Mouse (Mus musculus) cerebellum, postnatal 10 days (tissue): ENCODE data around the gene Zfhx3.

ENCODE experiments used
- DNase-seq, 2 experiments: peaks; one replicate each; pipeline ENCODE4 v3.0.0; 2021; ENCODE audit warnings: mixed read lengths in 2 of 2

Gene Zfhx3

DNA sequence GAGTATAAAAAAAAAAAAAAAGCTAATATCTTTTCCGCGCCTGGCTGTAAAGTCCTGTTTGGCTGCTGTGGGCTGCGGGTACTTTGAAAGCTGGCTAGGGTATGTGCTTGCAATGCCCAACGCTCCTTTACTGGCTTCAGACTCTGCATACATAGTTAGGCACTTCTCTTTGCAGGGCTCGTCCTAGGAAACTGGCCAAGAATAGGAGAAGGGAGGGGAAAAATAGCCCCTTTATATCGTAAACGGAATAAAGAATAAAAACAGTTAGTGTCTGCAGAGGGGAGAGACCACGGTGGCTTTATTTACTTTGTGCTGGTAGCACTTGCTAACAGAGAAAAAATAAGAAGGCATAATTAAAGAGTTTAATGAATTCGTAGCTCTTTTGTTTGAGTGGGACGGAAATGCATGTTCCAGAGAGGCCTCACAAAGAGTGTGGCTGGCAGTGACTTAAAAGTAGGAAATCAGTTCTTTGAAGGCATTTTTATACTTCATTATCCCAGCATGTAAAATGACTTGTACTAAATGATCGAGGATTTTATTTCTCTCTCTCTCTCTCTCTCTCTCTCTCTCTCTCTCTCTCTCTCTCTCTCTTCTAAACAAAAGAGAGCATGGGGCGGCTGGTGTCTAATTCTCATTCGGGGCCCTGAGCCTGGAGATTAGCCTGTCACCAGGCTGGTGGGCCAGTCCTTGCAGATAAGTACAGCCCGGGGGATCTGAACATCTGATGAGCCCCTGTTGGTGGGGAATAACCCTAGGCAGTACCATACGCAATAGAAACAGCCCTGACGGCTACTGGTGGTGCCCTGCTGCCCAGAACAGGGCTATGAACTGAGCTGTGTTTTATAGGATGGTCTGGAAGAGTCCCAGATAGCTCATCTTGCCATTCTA lies 159.8 kb downstream of the Zfhx3 start:
- DNase-seq: peak; percentile 5 to 9

DNA sequence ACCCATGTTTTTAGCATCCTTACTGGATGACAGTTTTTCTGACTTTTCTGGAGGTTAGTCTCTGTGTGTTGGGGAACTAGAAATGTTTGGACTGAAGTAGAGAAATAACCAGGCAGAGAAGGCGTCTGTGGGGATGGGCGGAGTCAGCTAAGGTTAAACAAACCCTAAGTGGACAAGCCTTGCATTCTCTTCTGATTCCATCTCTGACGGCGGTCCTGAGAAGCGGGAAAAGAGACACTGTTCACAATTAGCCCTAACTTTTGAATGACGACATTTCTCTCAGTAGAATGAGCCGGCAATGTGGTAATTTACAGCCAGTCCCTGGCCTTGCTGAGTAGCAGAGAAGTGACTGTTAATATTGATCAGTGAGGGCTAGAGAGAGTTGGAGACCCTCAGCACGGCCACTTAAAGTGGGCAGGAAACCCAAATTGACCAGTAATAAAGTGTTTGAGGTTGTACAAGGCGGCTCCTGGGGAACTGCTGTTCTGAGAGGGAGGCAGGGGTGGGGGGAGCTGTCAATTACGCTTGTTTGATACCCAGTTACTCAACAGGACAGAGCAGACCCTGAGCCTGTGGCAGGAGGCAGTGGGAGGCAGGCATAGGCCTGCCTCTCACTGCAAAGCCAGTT lies 162.1 kb downstream of the Zfhx3 start:
- no peak for DNase-seq

DNA sequence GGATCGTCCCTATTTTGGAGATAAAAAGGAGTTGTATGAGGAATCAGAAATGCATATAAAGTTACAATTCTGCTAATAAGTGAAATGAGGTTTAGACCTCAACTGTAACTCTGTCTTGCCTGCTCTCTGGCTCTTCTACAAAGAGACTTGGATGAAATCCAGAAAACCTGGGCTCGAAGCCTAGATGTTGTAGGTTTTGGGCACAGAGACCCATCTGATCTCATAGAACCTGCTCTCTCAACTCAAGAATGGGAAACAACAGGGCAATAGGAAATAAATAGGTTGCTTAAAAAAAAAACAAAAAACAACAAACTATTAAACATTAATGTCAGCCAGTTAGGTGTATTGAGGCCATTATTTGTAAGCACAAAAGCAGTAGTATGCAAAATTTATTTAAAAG lies 182.6 kb downstream of the Zfhx3 start:
- peak; percentile 85 to 88 for DNase-seq

DNA sequence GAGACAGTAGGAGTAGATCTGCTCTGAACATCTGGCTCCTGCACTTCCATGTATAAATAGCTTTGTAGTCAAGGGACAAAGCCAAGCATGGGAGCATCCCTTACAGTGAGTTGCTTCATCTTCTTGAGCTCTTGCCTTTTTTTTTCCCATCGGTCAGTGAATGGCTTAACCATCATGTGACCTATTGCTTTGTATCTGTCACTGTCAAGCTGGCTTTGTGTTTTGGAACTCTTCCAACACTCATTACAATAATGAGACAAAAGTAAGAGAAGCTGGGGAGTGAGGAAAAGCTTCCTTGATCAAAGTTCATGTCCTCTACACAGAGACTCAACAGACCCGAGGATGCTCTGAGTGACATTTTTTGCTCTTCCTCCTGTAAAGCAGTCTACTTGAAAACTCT lies 183.0 kb downstream of the Zfhx3 start:
- peak in 1 of 2 experiments; percentile 9 for DNase-seq

DNA sequence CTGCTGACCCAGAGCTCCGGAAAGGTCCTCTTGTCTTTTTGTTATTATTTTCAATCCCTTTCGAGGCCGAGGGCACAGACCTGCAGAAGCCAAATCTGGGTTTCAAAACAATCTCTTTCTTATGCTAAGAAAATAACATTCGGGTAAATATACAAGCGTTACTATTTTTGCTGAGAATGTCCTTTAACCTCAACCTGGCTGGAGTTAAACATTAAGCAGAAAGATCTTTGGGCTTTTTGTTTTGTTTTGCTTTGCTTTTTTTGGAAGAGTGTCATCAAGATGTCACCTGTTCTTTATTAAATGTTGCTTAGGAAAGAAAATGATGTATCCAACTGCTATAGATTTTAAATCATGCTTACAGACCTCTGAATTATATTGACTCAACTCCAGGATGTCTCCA lies 204.1 kb downstream of the Zfhx3 start:
- no peak for DNase-seq

DNA sequence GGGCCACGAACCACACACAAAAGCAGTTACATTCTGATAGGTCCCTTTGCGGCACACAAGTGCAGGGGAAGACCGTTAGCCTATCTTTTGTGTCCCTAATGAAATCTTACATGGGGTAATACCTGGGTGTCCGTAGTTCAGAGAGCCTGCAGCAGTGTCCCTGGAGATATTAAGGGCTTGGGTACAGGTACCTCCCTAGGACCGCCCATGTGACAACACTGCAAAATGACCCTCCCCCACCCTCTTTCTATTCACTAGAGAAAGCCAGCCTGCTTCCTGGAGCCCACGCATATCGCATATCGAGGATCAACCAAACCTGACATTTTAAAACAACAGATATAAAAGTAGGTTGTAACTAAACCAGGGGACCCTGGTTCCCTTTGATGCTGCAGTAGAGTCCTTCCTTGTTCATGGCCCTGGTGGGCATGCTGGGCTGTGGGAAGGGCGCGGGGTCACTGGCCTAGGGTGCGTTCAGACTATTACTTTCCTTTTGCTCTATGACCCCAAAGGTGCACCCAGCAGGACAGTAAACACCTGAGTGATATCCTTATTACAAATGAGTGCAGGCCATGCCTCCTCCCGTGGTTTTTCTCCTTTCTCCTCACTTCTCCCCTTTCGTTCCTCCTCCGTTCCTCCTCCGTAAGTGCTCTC lies 206.3 kb downstream of the Zfhx3 start:
- DNase-seq: no peak

DNA sequence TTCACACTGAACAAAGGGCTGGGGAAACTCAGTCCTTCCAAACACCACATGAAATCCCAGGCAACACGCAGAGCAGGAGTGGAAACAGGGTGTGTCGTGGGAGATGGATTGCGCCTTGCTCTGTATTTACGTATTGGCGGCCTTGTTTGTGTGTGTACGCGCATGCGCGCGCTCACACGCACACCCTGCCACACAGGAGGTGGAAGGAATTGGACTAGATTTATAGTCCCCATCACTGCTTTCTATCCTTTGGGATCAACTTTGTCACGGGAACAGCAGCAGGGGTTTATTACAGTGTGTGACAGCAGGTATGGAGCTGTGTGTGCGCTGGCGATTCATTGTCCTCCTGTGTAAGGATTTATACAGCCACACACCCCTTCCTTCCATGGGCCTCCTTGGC lies 228.4 kb downstream of the Zfhx3 start:
- DNase-seq: no peak

DNA sequence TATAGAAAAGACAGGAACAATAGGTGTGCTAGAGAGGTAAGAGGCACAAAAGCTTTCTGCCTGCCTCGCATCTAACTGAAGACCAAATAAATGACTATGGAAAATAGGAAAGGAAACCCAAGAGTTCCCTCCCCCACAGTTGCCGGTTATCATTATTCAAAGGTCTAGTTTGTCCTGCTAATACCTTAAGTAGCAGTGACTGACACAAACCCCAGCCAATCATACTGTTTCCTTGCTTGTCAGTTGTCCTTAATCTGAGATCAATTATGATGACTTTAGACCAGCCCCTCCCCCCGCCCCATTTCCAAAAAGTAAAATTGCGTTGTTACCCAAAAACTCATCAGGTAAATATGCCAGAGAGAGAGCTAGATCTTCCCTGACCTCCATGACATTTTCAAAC lies 240.9 kb downstream of the Zfhx3 start:
- DNase-seq: no peak

DNA sequence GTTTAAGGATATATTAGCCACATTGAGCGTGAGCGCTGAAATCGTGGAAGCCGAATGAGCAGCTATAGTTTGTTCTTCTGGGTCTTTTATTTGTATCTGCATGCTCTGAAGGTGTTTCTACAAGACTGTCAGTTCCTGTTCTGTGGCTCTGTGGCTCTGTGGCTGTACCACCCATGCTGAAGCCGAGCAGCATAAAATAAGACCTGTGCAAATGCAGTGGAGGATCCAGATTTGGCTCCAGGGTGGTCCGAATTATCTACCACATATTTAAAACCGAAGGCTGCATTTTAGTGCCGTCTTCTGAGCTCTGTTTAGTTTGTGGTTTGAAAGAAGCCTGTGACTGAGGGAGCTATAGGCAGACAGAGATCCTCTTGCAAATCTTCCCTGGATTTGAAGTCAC lies 241.5 kb downstream of the Zfhx3 start:
- DNase-seq: no peak

DNA sequence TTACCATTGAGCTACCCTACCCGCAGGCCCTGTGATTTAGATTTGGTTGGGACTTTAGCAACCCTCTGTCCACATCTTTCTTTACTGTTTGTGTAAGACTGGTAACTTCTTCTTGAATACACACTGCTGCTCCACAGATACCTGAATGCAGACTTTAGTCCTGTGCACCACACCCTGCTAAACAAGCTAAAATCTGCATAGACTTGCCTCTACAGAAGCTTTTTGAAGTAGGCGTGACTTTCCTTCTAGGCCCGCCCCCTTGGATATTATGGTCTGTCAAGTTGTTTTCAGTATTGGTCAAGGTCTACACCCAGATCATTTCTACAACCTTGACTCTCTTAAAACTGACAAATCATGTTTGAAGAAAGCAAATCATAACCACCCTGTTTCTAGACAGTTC lies 243.8 kb downstream of the Zfhx3 start:
- DNase-seq: no peak

DNA sequence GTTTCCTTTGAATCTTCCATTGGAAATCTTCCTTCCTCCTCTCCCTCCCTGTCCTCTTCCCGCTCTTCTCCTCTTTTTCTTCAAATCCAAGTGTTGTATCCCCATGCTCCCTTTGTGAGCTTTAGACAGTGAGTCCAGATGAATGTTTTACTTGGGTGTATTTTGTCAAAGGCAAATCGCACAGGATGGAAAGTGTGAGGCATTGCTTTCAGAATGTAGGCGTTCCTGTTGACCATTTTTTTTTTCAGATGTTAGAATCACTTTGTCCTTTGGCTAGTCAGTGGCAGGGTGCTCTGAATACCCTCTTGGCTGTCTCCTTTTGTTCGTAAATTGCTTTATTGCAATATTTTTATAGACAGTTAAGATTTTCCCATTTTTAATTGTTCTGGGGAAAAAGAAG lies 245.6 kb downstream of the Zfhx3 start:
- DNase-seq: no peak

DNA sequence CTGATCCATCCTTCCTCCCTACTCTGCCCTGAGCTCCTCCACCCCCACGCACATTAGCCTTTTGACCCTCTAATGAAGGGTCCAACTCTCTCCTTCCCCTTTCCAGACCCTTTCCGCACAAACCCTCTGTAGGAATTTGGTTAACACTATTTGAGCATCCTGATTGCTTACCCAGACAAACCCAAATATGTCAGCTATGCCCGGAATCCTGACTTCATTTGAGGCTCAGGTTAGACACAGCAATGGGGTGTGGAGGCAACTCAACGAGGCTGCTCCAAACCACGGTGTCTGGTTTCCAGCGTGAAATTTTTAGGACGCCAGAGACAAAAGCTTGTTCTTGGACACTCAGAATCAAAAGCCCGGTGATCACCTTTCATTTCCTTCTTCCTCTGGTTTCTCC lies 252.1 kb downstream of the Zfhx3 start:
- DNase-seq: no peak

DNA sequence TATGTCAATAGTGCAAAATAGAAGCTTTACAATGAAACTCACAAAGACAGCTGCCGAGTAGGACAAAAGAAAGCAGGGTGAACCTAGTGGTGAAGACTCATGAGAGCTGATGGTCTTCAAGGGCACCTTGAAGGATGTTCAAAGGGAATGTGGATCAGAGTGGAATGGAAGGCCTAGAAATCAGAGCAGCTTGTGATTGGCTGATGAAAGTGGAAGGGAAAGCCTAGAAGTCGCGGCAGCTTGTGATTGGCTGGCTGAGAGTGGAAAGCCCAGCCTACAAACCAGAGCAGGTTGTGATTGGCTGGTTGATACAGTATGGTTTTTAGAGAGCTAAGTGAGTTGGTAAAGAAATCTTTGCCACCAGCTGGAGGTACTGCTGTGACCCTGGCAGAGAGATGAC lies 272.6 kb downstream of the Zfhx3 start:
- DNase-seq: no peak

DNA sequence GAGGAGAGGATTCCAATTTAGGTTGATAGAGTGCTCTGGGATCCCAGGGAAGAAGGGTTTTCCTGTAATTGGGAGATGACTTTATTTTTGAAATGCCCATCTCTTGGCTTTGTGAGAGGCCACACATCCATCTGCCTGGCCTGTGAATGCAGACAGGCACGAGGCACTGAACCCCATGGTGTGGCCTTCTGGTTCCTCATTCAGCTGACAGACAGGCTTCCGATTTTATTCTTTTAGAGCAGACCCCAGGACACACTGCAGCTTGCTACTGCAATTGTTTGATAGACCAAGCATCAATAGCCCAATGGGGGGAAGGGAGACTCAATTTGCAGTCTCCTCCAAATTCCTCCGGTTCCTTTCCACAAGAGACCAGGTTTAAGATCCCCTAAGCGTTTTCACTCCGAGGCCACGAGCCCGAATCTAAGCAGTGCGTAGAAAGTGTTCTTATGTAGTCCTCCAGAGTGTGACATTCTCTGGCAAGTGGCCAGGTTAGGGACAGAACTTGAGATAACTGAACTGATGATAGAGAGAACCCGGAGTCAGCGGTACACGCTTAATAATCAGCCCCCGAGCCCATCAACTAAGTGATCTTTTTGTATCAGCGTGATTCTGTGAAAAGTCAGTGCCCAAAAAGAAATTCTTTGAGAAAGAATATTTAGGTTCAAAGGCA lies 275.9 kb downstream of the Zfhx3 start:
- DNase-seq: peak; percentile 62 to 73

DNA sequence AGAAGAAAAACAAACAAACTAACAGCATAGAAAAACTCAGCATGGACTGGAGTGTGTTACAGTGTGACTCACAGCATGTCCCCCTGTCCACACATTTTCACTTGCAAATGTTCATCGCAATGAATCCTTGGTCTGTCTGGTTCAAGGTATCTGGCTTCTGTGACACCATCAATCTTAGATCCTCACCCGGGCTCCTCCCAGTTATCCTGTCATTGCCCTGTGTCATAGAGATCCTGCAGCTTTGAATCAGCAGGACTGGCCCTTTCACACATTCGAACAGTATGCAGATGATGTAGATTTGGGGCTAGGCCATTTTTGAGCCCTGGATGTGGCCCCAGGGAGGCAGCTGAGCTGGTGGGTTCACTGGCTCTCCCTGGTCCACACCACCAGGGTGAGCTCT lies 278.1 kb downstream of the Zfhx3 start:
- no peak for DNase-seq

DNA sequence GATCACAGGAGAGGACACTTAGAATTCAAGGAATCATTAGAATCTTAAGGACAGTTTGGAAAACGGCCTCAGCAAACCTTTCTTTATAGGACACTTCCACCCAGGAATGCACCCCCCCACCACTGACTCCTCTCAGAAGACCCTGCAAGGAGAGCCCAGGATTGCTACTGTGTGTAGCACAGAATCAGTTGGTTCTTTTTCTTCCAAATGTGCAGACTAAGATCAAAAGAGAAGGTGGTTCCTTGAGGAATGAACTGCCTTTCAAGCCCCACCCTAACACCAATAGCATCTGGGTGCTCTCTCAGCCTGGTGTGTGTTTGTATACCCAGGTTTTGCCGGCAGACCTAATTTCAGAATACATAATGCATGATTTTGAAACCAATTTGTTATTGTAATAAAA lies 279.6 kb downstream of the Zfhx3 start:
- DNase-seq: no peak

DNA sequence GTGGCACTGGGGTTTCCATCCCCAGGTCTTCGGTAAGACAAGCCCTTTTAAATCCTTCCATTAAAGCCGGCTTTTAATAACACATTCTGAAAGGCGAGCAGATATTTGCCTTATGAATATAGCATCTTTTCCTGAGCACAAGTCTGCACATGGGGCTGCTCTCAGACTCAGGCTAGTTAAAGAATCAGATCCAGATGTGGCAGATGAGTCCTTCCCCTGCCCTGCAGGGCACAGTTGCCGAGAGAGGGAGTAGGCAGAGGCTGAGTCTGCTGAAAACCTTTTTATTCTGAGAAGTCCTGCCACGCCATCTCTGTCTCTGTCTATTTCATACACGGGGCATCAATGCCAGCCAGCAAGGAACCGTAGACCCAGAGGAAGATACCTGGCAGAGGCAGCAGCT lies 289.9 kb downstream of the Zfhx3 start:
- no peak for DNase-seq

DNA sequence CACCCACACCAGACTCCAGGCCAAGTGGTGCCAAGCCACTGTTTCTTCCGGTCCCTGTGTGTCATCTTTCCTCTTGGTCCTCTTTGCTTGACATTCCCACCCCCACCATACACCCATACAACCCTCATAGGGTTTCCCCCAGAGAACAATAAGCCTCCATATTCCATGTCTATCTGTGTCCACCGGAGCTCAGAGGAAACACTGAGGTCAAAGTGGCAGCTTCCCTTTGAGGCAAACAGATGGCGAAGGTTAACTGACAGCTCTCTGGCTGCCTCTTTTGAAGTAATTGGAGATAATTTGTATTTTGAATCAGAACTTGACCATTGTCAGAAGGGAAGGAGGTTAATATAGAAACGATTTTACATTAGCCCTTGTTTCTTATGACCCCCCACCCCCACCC lies 292.0 kb downstream of the Zfhx3 start:
- no peak for DNase-seq

DNA sequence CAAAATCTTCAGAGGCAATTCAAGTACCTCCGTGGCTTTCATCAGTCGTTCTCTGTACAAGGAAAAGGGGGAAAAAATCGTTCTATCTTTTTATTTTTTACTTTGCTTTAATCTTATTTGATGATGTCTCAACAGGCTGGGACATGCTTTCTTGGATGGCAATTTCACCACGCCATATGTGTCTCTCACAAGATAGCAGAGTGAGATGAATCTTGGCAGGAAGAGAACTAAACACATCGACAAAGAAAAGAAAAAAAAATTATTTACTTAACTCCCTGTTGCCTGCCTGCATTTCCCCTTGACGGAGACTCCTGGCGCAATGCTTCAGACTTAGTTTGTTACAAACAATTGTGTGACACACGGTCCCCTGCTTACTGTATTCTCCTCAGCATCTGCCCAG lies 294.3 kb downstream of the Zfhx3 start:
- DNase-seq: no peak

DNA sequence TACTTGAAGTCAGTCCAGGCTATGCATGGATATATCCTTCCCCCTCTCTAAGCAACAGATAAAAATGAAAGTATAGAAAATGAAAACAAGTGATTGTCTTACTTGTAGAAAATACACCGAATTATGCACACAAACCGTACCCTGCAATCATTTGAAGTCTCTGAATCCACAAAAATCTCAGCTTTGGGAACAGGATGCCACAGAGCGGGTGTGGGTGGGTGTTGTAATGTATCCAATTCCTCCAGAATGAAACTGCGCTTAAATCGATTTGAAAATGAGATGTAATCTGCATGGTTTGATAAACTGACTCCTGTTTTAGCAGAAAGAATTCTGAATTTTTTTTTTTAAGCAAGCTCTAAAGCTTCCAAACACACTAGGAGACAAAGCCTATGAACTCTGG lies 297.1 kb downstream of the Zfhx3 start:
- no peak for DNase-seq

DNA sequence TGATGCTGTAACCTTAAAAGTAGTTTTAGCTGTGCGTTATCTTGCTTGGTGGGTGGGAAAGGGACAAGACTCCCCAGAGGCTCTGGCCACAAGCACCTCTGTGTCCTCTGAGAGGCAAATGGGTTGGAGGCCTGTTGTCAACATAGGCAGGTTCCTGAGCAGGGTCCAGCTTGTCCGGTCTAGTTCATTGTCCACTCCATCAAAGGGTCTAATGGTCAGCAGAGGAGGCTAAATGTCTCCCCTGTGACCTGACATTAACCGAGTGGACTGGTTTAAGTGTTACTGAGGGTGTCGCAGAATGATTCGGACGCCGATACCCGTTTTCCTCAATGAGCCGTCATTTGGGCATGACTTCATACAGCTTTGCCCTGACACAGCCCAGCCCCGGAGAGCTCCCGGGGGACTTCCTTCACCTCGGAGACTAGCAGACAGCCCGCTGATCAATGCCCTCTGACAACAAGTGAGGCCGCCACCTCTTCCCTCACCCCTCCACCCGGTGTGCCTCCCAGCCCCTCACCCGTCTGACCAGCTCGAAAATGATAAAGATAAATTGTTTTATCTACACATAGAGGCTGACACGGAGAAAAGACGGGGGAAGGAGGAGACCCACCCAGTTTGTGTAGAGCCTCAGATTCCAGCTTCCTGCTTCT lies 298.7 kb downstream of the Zfhx3 start:
- DNase-seq: peak; percentile 23 to 26

DNA sequence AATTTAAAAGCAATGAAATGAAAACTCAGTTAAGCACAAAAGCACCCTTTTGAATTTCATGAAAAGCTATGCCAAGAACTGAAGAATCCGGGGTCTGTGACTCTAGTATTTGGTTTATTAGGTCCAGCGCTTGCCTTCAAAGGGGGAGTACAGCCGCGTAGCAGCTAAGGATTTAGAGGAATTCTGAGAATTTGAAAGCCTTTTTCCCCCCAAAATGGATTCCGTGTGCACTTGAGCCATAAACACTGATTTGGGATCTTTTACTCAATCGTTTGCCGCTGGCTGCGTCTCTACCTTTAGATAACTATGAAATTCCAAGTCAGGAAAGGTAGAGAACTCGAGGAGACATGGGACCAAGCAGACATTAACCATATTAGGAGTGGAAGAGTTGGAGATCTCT lies 300.8 kb downstream of the Zfhx3 start:
- no peak for DNase-seq
